Mouse (Mus musculus) limb, embryonic 15.5 days (tissue): ENCODE data around the gene Ripk3. TPM values are rescaled to one million over a fixed set of nuclear protein-coding genes. Genes with fewer than 3 reads are reported as not detected.
"Not testable (repeated sequence)": the region's sequence is repeated elsewhere in the genome, so short reads cannot be mapped to it uniquely, and the experiment has no call there.

Experiments used
- ATAC-seq: fragments of 200-750 bp; cut with Nextera tagmentation; 2 replicates; pipeline ENCODE4 v1.8.0; 2017; ENCODE audit warnings: low read depth, moderate TSS enrichment; ENCODE audit not compliant: insufficient number of reproducible peaks, low FRiP score, low TSS enrichment
- H3K27ac ChIP-seq: fragments of 300-500 bp; sonication (generic); 2 replicates; pipeline ENCODE4 v1.5.1; 2015; ENCODE audit warnings: moderate library complexity, mild to moderate bottlenecking, inconsistent platforms
- H3K27me3 ChIP-seq: fragments of 300-500 bp; sonication (generic); 2 replicates; pipeline ENCODE4 v1.6.1; 2015; ENCODE audit warnings: inconsistent platforms
- H3K36me3 ChIP-seq: fragments of 300-500 bp; sonication (generic); 2 replicates; pipeline ENCODE4 v1.6.1; 2015; ENCODE audit warnings: inconsistent platforms
- H3K4me1 ChIP-seq: fragments of 300-500 bp; sonication (generic); 2 replicates; pipeline ENCODE4 v1.6.1; 2015; ENCODE audit warnings: inconsistent platforms
- H3K4me2 ChIP-seq: fragments of 300-500 bp; sonication (generic); 2 replicates; pipeline ENCODE4 v1.6.1; 2015; ENCODE audit warnings: mild to moderate bottlenecking, inconsistent platforms
- H3K4me3 ChIP-seq: fragments of 300-500 bp; sonication (generic); 2 replicates; pipeline ENCODE4 v1.5.1; 2015; ENCODE audit warnings: mild to moderate bottlenecking, inconsistent platforms
- H3K9ac ChIP-seq: fragments of 300-500 bp; sonication (generic); 2 replicates; pipeline ENCODE4 v1.6.1; 2015; ENCODE audit warnings: inconsistent platforms
- H3K9me3 ChIP-seq: fragments of 300-500 bp; sonication (generic); 2 replicates; pipeline ENCODE4 v1.6.1; 2016; ENCODE audit warnings: inconsistent platforms
- WGBS: fragments of 180-500 bp; shearing (Covaris S2); methylation state at CpG from one replicate; pipeline ENCODE4 v1.1.7; 2015; 5-methylcytosine and 5-hydroxymethylcytosine counted together
- polyA plus RNA-seq: library from polyadenylated mRNA; unstranded; fragments of >200 nt; fragmentation: Nextera tagmentation; extraction: Ambion mirVana; gene quantifications from 2 replicates; pipeline ENCODE4 v1.2.1, GENCODE M21; 2015

The Ripk3 gene
- polyA plus RNA-seq, 1 experiment from 2014 or later: 35.0 TPM

DNA sequence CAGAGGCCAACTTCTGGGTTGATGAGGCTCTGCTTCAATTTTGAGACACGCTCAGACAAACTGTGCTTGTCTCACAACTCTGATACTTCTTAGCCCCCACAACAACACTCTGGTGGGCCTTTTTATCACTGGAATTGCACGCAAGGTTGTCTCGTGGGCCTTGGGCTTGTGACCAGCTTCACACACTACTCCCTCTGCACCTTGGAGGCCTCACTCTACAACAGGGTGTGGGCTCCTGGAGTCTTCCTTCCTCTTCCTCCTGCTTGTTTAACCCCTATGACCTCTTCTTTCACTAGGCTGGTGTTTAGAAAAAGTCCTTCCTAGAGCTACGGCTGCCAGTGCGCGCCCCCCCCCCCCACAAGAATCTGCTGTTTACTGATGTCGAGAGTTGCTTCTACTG is 12.0 kb downstream of the Ripk3 start:
- no peak for ATAC-seq
- H3K36me3 ChIP-seq: peaks cover 33% of the 10 kb centered on the region; the same call in 1 of the 2 replicates
- peaks cover 11% of the 10 kb centered on the region for H3K4me1 ChIP-seq
- WGBS: 68% methylated on average over 7 of the region's 7 CpGs
- no peaks in the 10 kb centered on the region for H3K9me3 ChIP-seq
- no peak overlapping the region for H3K4me2 ChIP-seq
- H3K4me3 ChIP-seq: no peak overlapping the region
- 0 out of 2 replicates have a peak, but pooled peaks cover 3% of the 10 kb centered on the region for H3K27me3 ChIP-seq
- no peak overlapping the region for H3K27ac ChIP-seq
- H3K9ac ChIP-seq: no peak overlapping the region

DNA sequence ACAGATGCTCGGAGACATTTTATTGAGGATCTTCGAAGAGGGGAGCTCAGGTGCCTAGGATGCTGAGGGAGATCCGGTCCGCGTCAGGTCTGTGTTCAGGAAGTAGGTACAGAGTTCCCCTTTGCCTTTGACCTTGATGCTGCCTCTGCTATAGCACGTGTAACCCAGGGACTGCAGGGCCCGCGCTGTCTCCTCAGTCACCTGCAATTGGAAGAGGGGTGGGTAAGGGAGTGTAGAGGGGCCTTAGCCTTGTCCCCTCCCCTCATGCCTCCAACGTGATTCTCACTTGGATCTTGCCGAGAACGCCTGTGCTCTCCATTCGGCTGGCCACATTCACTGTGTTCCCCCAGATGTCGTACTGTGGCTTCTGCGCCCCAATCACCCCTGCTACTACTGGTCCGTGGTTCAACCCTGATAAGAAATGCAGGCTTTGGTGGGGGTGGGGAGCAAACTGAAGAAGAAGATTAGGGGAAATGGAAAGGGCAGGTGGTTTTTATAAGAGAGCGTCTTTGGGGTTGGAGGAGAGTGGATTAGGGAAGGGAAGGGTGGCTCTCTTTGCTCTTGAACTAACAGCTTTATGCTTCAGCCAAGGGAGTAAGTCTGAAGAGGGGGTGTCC is 19.5 kb downstream of the Ripk3 start:
- peaks cover 11% of the 10 kb centered on the region; the same call in 1 of the 2 replicates for H3K36me3 ChIP-seq
- no peak overlapping the region for H3K27ac ChIP-seq
- ATAC-seq: no peak
- H3K9me3 ChIP-seq: no peaks in the 10 kb centered on the region
- H3K4me2 ChIP-seq: no peak overlapping the region
- H3K4me3 ChIP-seq: no peak overlapping the region
- peaks cover 13% of the 10 kb centered on the region for H3K4me1 ChIP-seq
- H3K9ac ChIP-seq: no peak overlapping the region
- 73% methylated on average over 16 of the region's 16 CpGs for WGBS
- peaks cover 33% of the 10 kb centered on the region for H3K27me3 ChIP-seq

GRCm38 (mm10) chr14:55768555-55768954 is 20.1 kb downstream of the Ripk3 start:
- ATAC-seq: no peak
- Histone ChIP-seq H3K4me1 (peaks cover 13% of the 10 kb centered on the region), H3K4me3 (no peak overlapping the region), H3K9me3 (no peaks in the 10 kb centered on the region), H3K9ac (no peak overlapping the region), H3K27ac (no peak overlapping the region), H3K36me3 (0 out of 2 replicates have a peak, but pooled peaks cover 5% of the 10 kb centered on the region), H3K27me3 (peaks cover 36% of the 10 kb centered on the region), H3K4me2 (no peak overlapping the region)
- 82% methylated on average over 6 of the region's 6 CpGs for WGBS

- Histone ChIP-seq H3K4me2 (peak overlapping the region; percentile 86), H3K27me3 (peaks cover 36% of the 10 kb centered on the region), H3K27ac (no peak overlapping the region), H3K9ac (peak overlapping the region; percentile 60), H3K4me3 (peak overlapping the region; percentile 40), H3K36me3 (0 out of 2 replicates have a peak, but pooled peaks cover 2% of the 10 kb centered on the region), H3K4me1 (peaks cover 18% of the 10 kb centered on the region), H3K9me3 (no peaks in the 10 kb centered on the region)
- 10% methylated on average over 52 of the region's 52 CpGs for WGBS
- no peak; the same call in 1 of the 2 replicates for ATAC-seq
Measured at GRCm38 (mm10) chr14:55767519-55768414, 20.9 kb downstream of the Ripk3 start.

- Histone ChIP-seq H3K27ac (no peak within 1 kb of the TSS), H3K36me3 (no peaks in the 10 kb centered on the region), H3K4me3 (no peak within 1 kb of the TSS), H3K9me3 (no peaks in the 10 kb centered on the region), H3K27me3 (peaks cover 47% of the 10 kb centered on the region), H3K4me1 (peaks cover 37% of the 10 kb centered on the region), H3K9ac (no peak within 1 kb of the TSS), H3K4me2 (no peak within 1 kb of the TSS)
- ATAC-seq: no peak
- WGBS: 67% methylated on average over 4 of the region's 4 CpGs
Measured at GRCm38 (mm10) chr14:55765696-55766095, 23.0 kb downstream of the Ripk3 start, which contains the start of gene Ltb4r1. TSS of gene Ltb4r1 (plus strand) at chr14:55765962.

DNA sequence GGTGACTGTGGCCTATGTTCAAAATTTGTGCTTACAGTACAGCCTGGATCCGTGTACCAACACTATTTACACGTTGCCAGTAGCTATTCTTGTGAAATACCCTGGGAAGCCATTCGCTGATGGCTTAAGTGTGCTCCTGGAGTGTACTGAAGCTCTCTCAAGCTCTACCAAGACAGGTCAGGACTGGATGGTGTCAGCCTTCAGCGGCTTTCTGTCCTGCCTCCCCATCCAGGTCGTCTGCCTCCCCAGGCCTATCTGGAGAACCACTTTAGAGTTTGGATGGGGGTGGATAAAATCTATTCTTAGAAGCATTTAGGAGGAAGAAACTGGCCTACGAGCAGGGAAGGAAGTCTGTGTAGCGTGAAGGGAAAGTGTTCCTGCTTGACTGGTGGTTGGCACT is 25.5 kb downstream of the Ripk3 start:
- peak overlapping the region; percentile 79; the same call in 1 of the 2 replicates for H3K27ac ChIP-seq

DNA sequence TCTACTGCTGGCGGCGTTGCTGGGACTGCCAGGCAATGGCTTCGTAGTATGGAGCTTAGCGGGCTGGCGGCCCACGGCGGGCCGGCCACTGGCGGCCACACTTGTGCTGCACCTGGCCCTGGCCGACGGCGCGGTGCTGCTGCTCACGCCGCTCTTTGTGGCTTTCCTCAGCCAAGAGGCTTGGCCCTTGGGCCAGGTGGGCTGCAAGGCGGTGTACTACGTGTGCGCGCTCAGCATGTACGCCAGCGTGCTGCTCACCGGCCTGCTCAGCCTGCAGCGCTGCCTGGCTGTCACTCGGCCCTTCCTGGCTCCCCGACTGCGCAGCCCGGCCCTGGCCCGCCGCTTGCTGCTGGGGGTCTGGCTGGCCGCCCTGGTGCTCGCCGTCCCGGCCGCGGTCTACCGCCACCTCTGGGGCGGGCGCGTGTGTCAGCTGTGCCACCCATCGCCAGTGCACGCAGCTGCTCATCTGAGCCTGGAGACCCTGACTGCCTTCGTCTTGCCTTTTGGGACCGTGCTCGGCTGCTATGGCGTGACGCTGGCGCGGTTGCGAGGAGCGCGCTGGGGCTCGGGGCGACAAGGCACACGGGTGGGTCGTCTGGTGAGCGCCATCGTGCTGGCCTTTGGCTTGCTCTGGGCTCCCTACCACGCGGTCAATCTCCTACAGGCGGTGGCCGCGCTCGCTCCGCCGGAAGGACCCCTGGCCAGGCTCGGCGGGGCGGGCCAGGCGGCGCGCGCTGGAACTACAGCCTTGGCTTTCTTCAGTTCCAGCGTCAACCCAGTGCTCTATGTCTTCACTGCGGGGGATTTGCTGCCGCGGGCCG is 26.5 kb downstream of the Ripk3 start:
- under 1% methylated on average over 77 of the region's 77 CpGs for WGBS
- Histone ChIP-seq H3K4me2 (peak overlapping the region; percentile 96), H3K27ac (peak overlapping the region; percentile 79), H3K4me3 (peak overlapping the region; percentile 59), H3K27me3 (peaks cover 36% of the 10 kb centered on the region), H3K9ac (peak overlapping the region; percentile 74), H3K36me3 (no peaks in the 10 kb centered on the region), H3K4me1 (peaks cover 31% of the 10 kb centered on the region), H3K9me3 (no peaks in the 10 kb centered on the region)
- ATAC-seq: peak; percentile 59

More for the DNA sequence above, 25.5 kb downstream of the Ripk3 start:
- H3K27me3 ChIP-seq: peaks cover 43% of the 10 kb centered on the region
- no peak overlapping the region for H3K9ac ChIP-seq
- 52% methylated on average over 7 of the region's 7 CpGs for WGBS
- peak overlapping the region; percentile 96 for H3K4me2 ChIP-seq
- peaks cover 40% of the 10 kb centered on the region for H3K4me1 ChIP-seq
- ATAC-seq: no peak
- H3K9me3 ChIP-seq: no peaks in the 10 kb centered on the region
- H3K36me3 ChIP-seq: no peaks in the 10 kb centered on the region
- H3K4me3 ChIP-seq: no peak overlapping the region

DNA sequence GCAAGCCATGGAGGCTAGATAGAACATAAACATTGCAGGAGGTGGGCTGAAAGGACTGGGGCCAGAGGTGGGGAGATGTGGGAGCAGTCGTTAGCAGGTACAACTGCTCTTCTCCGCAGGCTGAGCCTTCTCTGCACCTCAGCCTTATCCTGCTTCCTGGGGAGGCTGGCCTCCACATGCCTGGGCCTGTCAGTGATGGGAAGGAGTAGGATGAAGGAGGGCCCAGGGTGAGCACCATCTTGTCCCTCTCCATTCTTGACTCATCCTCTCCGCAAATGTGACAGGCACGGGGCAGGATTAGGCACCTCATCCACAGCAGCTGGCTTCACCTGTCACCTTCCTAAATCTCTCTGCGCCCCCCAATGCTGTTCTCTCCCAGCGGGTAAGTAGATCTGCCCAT is 27.5 kb downstream of the Ripk3 start, which contains the start of gene Ltb4r2:
Gene Ltb4r2, plus strand, starts transcription at position 266 of the 400 bp plus-strand sequence.
- no peak for ATAC-seq
- peak within 1 kb of the TSS; percentile 79 for H3K27ac ChIP-seq
- H3K9me3 ChIP-seq: no peaks in the 10 kb centered on the region
- H3K36me3 ChIP-seq: peaks cover 3% of the 10 kb centered on the region; the same call in 1 of the 2 replicates
- H3K4me2 ChIP-seq: peak within 1 kb of the TSS; percentile 96
- 67% methylated on average over 6 of the region's 6 CpGs for WGBS
- peaks cover 27% of the 10 kb centered on the region for H3K27me3 ChIP-seq
- H3K4me1 ChIP-seq: peaks cover 30% of the 10 kb centered on the region
- H3K9ac ChIP-seq: peak within 1 kb of the TSS; percentile 74
- H3K4me3 ChIP-seq: peak within 1 kb of the TSS; percentile 59

GRCm38 (mm10) chr14:55760156-55760555 is 28.5 kb downstream of the Ripk3 start:
- Histone ChIP-seq H3K4me2 (peak overlapping the region; percentile 35), H3K4me1 (peaks cover 30% of the 10 kb centered on the region), H3K4me3 (peak overlapping the region; percentile 7; the same call in 1 of the 2 replicates), H3K36me3 (peaks cover 13% of the 10 kb centered on the region), H3K27me3 (peaks cover 21% of the 10 kb centered on the region; the same call in 1 of the 2 replicates)
- not testable (repeated sequence) for ATAC-seq, H3K9me3 ChIP-seq, H3K9ac ChIP-seq, H3K27ac ChIP-seq
- WGBS: 1% methylated on average over 6 of the region's 6 CpGs

DNA sequence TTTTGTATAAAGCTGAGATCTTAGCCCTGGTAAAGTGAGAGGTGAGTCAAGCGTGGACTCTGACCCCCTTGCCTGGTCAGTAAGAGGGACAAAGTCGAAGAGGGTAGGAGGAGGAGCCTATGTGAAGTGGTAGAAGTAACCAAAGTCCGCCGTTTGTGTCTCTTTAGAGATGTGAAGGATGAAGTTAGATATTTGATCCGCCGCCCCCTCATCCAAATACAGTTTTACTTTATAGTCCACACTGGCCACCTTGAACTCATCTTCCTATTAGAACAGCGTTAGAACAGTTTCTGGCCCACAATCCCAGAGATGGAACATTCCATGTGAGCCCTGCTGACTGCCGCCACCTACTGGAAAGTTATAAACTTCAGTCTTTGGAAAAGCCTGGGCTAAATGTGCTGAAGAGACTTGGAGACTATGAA is 30.3 kb downstream of the Ripk3 start, which contains the start of gene Cideb:
Gene Cideb, minus strand, starts transcription at position 96 of the 422 bp plus-strand sequence.
- H3K4me3 ChIP-seq: no peak within 1 kb of the TSS
- H3K27me3 ChIP-seq: peaks cover 12% of the 10 kb centered on the region; the same call in 1 of the 2 replicates
- H3K4me2 ChIP-seq: peak within 1 kb of the TSS; percentile 13; the same call in 1 of the 2 replicates
- H3K9ac ChIP-seq: no peak within 1 kb of the TSS
- H3K9me3 ChIP-seq: no peaks in the 10 kb centered on the region
- WGBS: 18% methylated on average over 8 of the region's 8 CpGs
- no peak within 1 kb of the TSS for H3K27ac ChIP-seq
- ATAC-seq: no peak
- peaks cover 31% of the 10 kb centered on the region for H3K36me3 ChIP-seq
- peaks cover 30% of the 10 kb centered on the region for H3K4me1 ChIP-seq

DNA sequence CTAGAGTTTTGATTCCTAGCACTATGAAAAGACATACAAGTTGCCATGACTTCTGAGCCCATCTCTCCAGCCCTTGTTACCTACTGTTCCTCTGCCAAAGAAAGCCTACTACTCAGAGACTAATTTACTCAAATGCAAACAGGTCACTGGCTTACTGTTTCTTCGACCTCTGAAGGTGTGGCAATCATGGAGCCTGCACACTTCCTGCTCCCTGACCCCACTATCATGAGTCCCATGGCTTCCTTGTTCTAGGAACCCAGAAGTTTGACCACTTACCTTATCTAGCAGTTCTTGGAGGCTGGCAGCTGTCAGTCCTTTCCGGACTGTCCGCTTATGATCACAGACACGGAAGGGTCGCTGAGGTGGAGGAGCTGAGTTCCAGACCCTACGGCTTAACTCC is 31.1 kb downstream of the Ripk3 start:
- no peak overlapping the region for H3K9ac ChIP-seq
- H3K4me1 ChIP-seq: peaks cover 23% of the 10 kb centered on the region
- H3K27me3 ChIP-seq: peaks cover 12% of the 10 kb centered on the region; the same call in 1 of the 2 replicates
- no peaks in the 10 kb centered on the region for H3K9me3 ChIP-seq
- no peak overlapping the region for H3K4me3 ChIP-seq
- ATAC-seq: no peak
- H3K4me2 ChIP-seq: no peak overlapping the region
- WGBS: 85% methylated on average over 6 of the region's 6 CpGs
- peaks cover 39% of the 10 kb centered on the region for H3K36me3 ChIP-seq
- no peak overlapping the region for H3K27ac ChIP-seq
